Comparison of ENCODE assay signal across 10 mouse cellular contexts in the genomic region with DNA sequence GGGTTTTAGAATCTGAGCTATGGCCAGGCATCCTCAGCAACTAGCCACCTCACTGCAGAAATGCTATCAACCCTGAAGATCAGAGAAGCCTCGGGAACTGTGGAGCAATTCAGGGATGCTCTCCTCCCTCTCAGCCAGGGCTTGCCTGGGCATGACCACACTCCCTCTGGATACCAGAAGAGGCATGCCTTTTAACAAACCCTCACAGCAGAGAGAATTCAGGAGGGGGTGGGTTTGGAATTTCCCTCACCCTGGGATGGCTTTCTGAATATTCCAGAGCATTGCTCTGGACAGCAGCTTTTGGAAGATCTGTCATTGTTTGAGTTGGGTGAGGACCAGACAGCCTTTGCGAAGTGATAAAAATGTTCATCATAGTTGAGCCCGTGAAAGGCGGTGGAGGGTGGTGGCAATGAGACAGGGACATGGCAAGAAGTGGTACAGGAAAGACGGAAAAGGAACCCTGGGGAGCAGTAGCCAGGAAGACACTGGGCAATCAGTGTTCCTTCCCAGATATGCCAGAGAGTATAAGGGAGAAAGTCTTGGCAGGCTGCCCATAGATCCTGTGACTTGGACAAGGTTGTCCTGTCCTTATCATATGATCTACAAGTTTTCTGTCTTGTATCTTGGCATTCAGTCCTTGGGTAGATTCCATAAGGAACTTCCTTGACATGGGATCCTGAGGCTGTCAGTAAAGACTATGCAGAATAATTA. TPM values are rescaled to one million over a fixed set of nuclear protein-coding genes. Genes with fewer than 3 reads are reported as not detected.
DNase-seq lines count a peak whose midpoint lies in the region; TF ChIP-seq lines count a peak whose summit lies in the region.
"Had no signal": no experiment of that assay in that cellular context is flagged by ENCODE, and none has a peak within 500 bp of the region (broad histone marks: within the 10 kb centered on the region; RNA-seq: fewer than 3 reads in every experiment).

No protein-coding gene starts in this region.

- H3K4me1 ChIP-seq in thymus, adult 2 months (replicated peaks; ENCODE audit: control insufficient read depth, insufficient read depth, low read length) = no peaks in the 10 kb centered on the region

- H3K27ac ChIP-seq in thymus, adult 2 months (ENCODE audit: control insufficient read depth, insufficient read depth, low read length) = peak overlapping the region; percentile 28; the same call in 1 of the 2 replicates

- TF ChIP-seq POLR2A in thymus, adult 2 months (IDR thresholded peaks at IDR 0.05; ENCODE audit: control insufficient read depth, extremely low read depth, insufficient read depth, low read length, poor library complexity) = no peak

- no peak overlapping the region for H3K4me3 ChIP-seq in thymus, adult 2 months (ENCODE audit: control insufficient read depth, insufficient read depth, low read length)

- no peaks in the 10 kb centered on the region for H3K36me3 ChIP-seq in thymus, adult 2 months (ENCODE audit: control insufficient read depth, insufficient read depth, low read length)

- no peak for TF ChIP-seq CTCF in thymus, adult 2 months (IDR thresholded peaks at IDR 0.05; ENCODE audit: borderline replicate concordance, control insufficient read depth, extremely low read depth, insufficient read depth, low read length, poor library complexity)

- 87% methylated on average over 5 of the region's 5 CpGs for WGBS in thymus, adult 2 months

- no peaks in the 10 kb centered on the region for H3K27me3 ChIP-seq in thymus, adult 2 months (ENCODE audit: control insufficient read depth, insufficient read depth, low read length)

- no peak for DNase-seq in thymus, adult 2 months
- no peak for DNase-seq in thymus, adult 18-20 months
- DNase-seq in fat pad, adult 2 months (ENCODE audit: extremely low read depth, low read depth, low spot score) = peak; percentile 64
- DNase-seq in kidney, postnatal 36 days = peak; percentile 75 to 78
- peak; percentile 46 for DNase-seq in testis, postnatal 14 days (ENCODE audit: low spot score)
- DNase-seq in spleen, adult 12 weeks (ENCODE audit: low spot score) = no peak
- DNase-seq in embryo, embryonic 10 days (ENCODE audit: low spot score) = no peak
- DNase-seq in right cerebral cortex, postnatal 10 days (ENCODE audit: low spot score in 2 of 2) = no peak

RNA-seq across cellular contexts. Expression of a gene that starts 2.0 kb away (rescaled TPM):
- not detected in 2 replicates for polyA plus RNA-seq in thymus, adult 2 months (2012; rRNA removed)
- polyA plus RNA-seq: G1E had no signal

RNA-seq across cellular contexts. Expression of a gene that starts 8.6 kb away (rescaled TPM):
- polyA plus RNA-seq in thymus, adult 2 months (2012; rRNA removed) = not detected in 2 replicates
- polyA plus RNA-seq: G1E; thymus, postnatal 0 days had no signal

RNA-seq across cellular contexts. Expression of a gene that starts 19.9 kb away (rescaled TPM):
- polyA plus RNA-seq in thymus, adult 2 months (2012; rRNA removed) = not detected in 2 replicates
- polyA plus RNA-seq: G1E; thymus, postnatal 0 days had no signal

RNA-seq across cellular contexts. Expression of a gene that starts 38.0 kb away (rescaled TPM):
- polyA plus RNA-seq in thymus, adult 2 months (2012; rRNA removed) = 46.3 and 67.1 TPM in 2 replicates

RNA-seq across cellular contexts. Expression of a gene that starts 55.0 kb away (rescaled TPM):
- polyA plus RNA-seq in thymus, adult 2 months (2012; rRNA removed) = not detected in 2 replicates
- polyA plus RNA-seq: G1E; thymus, postnatal 0 days had no signal

Comparison
In these comparisons a context has a peak if more than half of its experiments do, and no peak if none do; other contexts are left out.
1. DNase-seq: peak in fat pad, adult 2 months (single experiment), kidney, postnatal 36 days (2 of 2) and testis, postnatal 14 days (single experiment); none in thymus, adult 2 months (single experiment), thymus, adult 18-20 months (0 of 2), spleen, adult 12 weeks (single experiment), embryo, embryonic 10 days (single experiment) and right cerebral cortex, postnatal 10 days (0 of 2).